Mouse (Mus musculus): ENCODE measurements around the gene Cdh5. TPM values are rescaled to one million over a fixed set of nuclear protein-coding genes. Genes with fewer than 3 reads are reported as not detected.

The Cdh5 gene
- polyA plus RNA-seq, 1 experiment from 2014 or later: 54.6 TPM

DNA sequence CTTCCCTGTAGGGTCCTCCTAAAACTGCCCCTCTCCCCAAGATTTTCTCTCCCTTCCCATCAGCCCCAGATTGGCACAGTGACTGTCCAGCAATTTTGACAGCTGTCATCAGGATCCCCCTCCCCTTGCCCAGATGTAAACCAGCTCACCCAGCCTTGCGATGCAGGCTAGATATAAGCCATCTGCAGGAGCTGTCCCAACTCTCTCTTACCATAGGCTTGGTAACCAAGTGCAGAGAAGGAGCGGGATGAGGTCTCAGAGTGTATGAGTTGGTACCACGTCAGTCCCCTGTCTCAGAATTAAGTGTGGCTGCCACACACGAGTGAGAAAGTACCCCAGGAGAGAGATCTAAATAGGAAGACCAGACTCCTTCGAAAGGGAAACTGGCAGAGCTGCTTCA is 87.0 kb downstream of the Cdh5 start:
- H3K27ac ChIP-seq (replicated peaks in 1 of 2; ENCODE audit: control insufficient read depth in 1 of 2, insufficient read depth in 1 of 2, low read depth in 2 of 2, low read length in 2 of 2): no peak overlapping the region
- ATAC-seq (ENCODE audit: insufficient number of reproducible peaks, insufficient read depth, low FRiP score, low read depth): no peak
- 52% methylated on average over 5 of the region's 5 CpGs for WGBS
- H3K4me2 ChIP-seq (ENCODE audit: low read length): no peak overlapping the region
- no peaks in the 10 kb centered on the region for H3K27me3 ChIP-seq (ENCODE audit: control insufficient read depth, insufficient read depth, low read length)
- H3K4me3 ChIP-seq (ENCODE audit: control insufficient read depth in 1 of 2, insufficient read depth in 1 of 2, low read depth in 1 of 2, low read length in 2 of 2): no peak overlapping the region
- 0 out of 2 replicates have a peak, but pooled peaks cover 2% of the 10 kb centered on the region for H3K9me3 ChIP-seq (ENCODE audit: control insufficient read depth, low read length)
- H3K9ac ChIP-seq (ENCODE audit: low read length): no peak overlapping the region
- H3K36me3 ChIP-seq (ENCODE audit: control insufficient read depth, insufficient read depth, low read length): no peaks in the 10 kb centered on the region
- H3K4me1 ChIP-seq (ENCODE audit: control insufficient read depth in 2 of 2, insufficient read depth in 2 of 2, low read length in 2 of 2): no peaks in the 10 kb centered on the region; a peak in 1 of 4 replicates

DNA sequence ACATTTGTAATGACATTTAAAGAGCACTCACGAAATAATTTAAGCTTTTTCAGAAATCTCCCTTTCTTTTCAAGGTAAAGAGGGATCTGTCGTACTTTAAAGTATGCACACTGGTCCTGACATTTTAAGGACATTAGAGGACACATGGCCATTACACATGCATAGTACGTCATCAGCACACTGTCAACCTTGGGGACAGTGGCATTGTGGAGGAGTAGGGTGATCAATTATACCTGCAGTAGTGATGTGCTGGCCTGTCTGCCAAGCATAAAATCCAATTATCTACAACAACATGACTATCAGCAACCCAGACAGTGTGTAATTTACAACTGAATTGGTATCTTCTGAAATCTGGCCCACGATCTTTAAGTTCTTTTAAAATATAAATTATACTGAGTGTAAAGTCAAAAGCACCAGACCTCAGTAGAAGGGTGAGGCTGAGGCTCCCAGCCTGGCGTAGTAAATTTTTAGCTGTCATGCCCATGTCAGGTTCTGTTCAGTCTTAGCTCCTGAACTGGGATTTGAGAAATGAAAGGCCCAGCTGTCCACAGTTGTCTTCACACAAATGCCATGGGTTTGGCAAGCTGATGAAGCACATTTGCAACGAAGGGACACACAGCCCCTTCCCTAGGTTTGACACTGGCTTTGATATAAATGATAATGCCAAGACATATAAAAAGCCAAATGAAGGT is 89.5 kb downstream of the Cdh5 start:
- H3K36me3 ChIP-seq (ENCODE audit: control insufficient read depth, insufficient read depth, low read length): no peaks in the 10 kb centered on the region
- 0 out of 2 replicates have a peak, but pooled peaks cover 2% of the 10 kb centered on the region for H3K9me3 ChIP-seq (ENCODE audit: control insufficient read depth, low read length)
- H3K27me3 ChIP-seq (ENCODE audit: control insufficient read depth, insufficient read depth, low read length): no peaks in the 10 kb centered on the region
- WGBS: 65% methylated on average over 6 of the region's 6 CpGs
- no peak for ATAC-seq (ENCODE audit: insufficient number of reproducible peaks, insufficient read depth, low FRiP score, low read depth)
- no peak overlapping the region for H3K9ac ChIP-seq (ENCODE audit: low read length)
- H3K4me2 ChIP-seq (ENCODE audit: low read length): no peak overlapping the region
- no peaks in the 10 kb centered on the region; a peak in 1 of 4 replicates for H3K4me1 ChIP-seq (ENCODE audit: control insufficient read depth in 2 of 2, insufficient read depth in 2 of 2, low read length in 2 of 2)
- H3K4me3 ChIP-seq (ENCODE audit: control insufficient read depth in 1 of 2, insufficient read depth in 1 of 2, low read depth in 1 of 2, low read length in 2 of 2): no peak overlapping the region
- H3K27ac ChIP-seq (replicated peaks in 1 of 2; ENCODE audit: control insufficient read depth in 1 of 2, insufficient read depth in 1 of 2, low read depth in 2 of 2, low read length in 2 of 2): no peak overlapping the region; a peak in 1 of 4 replicates

DNA sequence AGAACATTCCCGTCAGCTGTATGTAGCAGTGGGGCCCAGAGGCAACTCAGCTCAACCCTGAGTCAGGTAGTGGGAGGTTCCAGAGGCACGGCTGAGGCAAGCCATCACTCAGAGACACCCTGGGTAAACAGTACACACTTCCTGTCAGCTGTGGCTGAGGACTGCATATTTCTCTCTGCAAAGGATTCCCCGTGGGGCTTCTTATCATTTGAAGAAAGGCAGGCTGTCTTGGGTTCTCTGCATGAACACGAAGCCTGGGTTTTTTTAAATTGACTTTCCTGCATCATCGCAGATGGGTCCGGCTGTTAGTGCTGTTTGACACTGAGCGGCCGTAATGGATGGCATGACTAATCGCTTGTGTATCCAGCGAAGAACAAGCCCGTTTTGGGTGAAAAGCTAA is 90.1 kb downstream of the Cdh5 start:
- H3K9ac ChIP-seq (ENCODE audit: low read length): no peak overlapping the region
- no peaks in the 10 kb centered on the region for H3K27me3 ChIP-seq (ENCODE audit: control insufficient read depth, insufficient read depth, low read length)
- no peak overlapping the region for H3K4me3 ChIP-seq (ENCODE audit: control insufficient read depth in 1 of 2, insufficient read depth in 1 of 2, low read depth in 1 of 2, low read length in 2 of 2)
- ATAC-seq (ENCODE audit: insufficient number of reproducible peaks, insufficient read depth, low FRiP score, low read depth): no peak; the same call in 1 of the 2 replicates
- H3K27ac ChIP-seq (replicated peaks in 1 of 2; ENCODE audit: control insufficient read depth in 1 of 2, insufficient read depth in 1 of 2, low read depth in 2 of 2, low read length in 2 of 2): no peak overlapping the region; a peak in 1 of 4 replicates
- no peaks in the 10 kb centered on the region; a peak in 1 of 4 replicates for H3K4me1 ChIP-seq (ENCODE audit: control insufficient read depth in 2 of 2, insufficient read depth in 2 of 2, low read length in 2 of 2)
- no peaks in the 10 kb centered on the region for H3K36me3 ChIP-seq (ENCODE audit: control insufficient read depth, insufficient read depth, low read length)
- 0 out of 2 replicates have a peak, but pooled peaks cover 6% of the 10 kb centered on the region for H3K9me3 ChIP-seq (ENCODE audit: control insufficient read depth, low read length)
- 27% methylated on average over 11 of the region's 11 CpGs for WGBS
- H3K4me2 ChIP-seq (ENCODE audit: low read length): 0 out of 2 replicates have a peak overlapping the region, but pooled peaks have one; percentile 26

Other genes starting within 250 kb of the Cdh5 start
- gene Bean1, start 68.8 kb downstream of the Cdh5 start, polyA plus RNA-seq (2014; fragmentation: Nextera tagmentation; extraction: Ambion mirVana): 1.3 and 1.5 TPM in 2 replicates
- 12.9 and 13.7 TPM in 2 replicates for gene Tk2, start 146.9 kb downstream of the Cdh5 start, polyA plus RNA-seq (2014; fragmentation: Nextera tagmentation; extraction: Ambion mirVana)
- 27.9 and 30.8 TPM in 2 replicates for gene Cklf, start 149.2 kb downstream of the Cdh5 start, polyA plus RNA-seq (2014; fragmentation: Nextera tagmentation; extraction: Ambion mirVana)
- not detected in 2 replicates for gene Cmtm2a, start 191.6 kb downstream of the Cdh5 start, polyA plus RNA-seq (2014; fragmentation: Nextera tagmentation; extraction: Ambion mirVana)
- gene Gm45711, start 208.5 kb downstream of the Cdh5 start, polyA plus RNA-seq (2014; fragmentation: Nextera tagmentation; extraction: Ambion mirVana): not detected in 2 replicates
- gene Cmtm1, start 208.5 kb downstream of the Cdh5 start, polyA plus RNA-seq (2014; fragmentation: Nextera tagmentation; extraction: Ambion mirVana): not detected in 2 replicates
- gene Gm11020, start 219.9 kb downstream of the Cdh5 start, polyA plus RNA-seq (2014; fragmentation: Nextera tagmentation; extraction: Ambion mirVana): not detected in 2 replicates
- gene Cmtm2b, start 220.6 kb downstream of the Cdh5 start, polyA plus RNA-seq (2014; fragmentation: Nextera tagmentation; extraction: Ambion mirVana): not detected in 2 replicates
- gene Cmtm3, start 237.8 kb downstream of the Cdh5 start, polyA plus RNA-seq (2014; fragmentation: Nextera tagmentation; extraction: Ambion mirVana): 94.1 and 103 TPM in 2 replicates

All from heart, embryonic 14.5 days (tissue).